Mouse (Mus musculus) thymus, adult 2 months (tissue): Measurements from ENCODE around the gene Sigirr.

Source experiments
- CTCF ChIP-seq: fragments of 200-500 bp; IDR thresholded peaks from 2 replicates; pipeline ENCODE4 v1.5.1; 2012; ENCODE audit warnings: mild to moderate bottlenecking, control low read depth, low read length, moderate library complexity, borderline replicate concordance; ENCODE audit not compliant: control insufficient read depth, poor library complexity, insufficient read depth; ENCODE audit errors: extremely low read depth
- POLR2A ChIP-seq: fragments of 200-500 bp; IDR thresholded peaks from 2 replicates; pipeline ENCODE4 v1.6.1; 2012; ENCODE audit warnings: mild to moderate bottlenecking, low read length, control low read depth, moderate library complexity; ENCODE audit not compliant: control insufficient read depth, poor library complexity, insufficient read depth; ENCODE audit errors: extremely low read depth

DNA sequence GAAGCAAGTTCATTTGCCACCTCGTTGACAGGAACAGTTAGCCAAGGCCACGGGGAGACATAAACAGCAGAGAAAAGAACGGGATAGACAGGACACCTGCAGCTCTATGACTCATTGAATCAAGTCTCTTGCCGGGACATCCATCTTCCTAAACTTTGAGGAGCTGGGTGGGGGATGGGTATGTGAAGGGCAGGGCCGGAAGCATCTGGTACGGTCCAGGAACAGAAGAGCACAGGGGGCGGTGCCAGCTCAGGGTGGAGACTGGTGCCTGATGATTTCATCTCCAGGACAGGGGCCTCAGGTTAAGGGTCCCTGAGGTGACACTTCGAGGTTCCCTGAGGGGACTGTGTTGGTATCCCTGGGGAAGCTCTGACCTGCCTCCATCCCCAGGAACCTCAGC, 12.5 kb downstream of the Sigirr start:
- TF ChIP-seq CTCF (no peak), POLR2A (no peak)
